ENCODE assay signal across 8 mouse cellular contexts in genomic region chr16:11526104-11526786, GRCm38 (mm10).
DNase-seq lines count a peak whose midpoint lies in the region; ATAC-seq and TF ChIP-seq lines count a peak whose summit lies in the region.

No protein-coding gene starts in this region.

- H3K27ac ChIP-seq in layer of hippocampus, adult 2 months: peak overlapping the region; percentile 46; the same call in 1 of the 2 replicates
- 0 out of 2 replicates have a peak overlapping the region, but pooled peaks have one; percentile 3 for H3K27ac ChIP-seq in embryonic facial prominence, embryonic 15.5 days (replicated peaks)

- H3K4me1 ChIP-seq in embryonic facial prominence, embryonic 15.5 days: peaks cover 16% of the 10 kb centered on the region

- no peak overlapping the region for H3K4me3 ChIP-seq in layer of hippocampus, adult 2 months
- no peak overlapping the region for H3K4me3 ChIP-seq in embryonic facial prominence, embryonic 15.5 days (replicated peaks)

- no peaks in the 10 kb centered on the region for H3K9me3 ChIP-seq in embryonic facial prominence, embryonic 15.5 days (replicated peaks)

- H3K36me3 ChIP-seq in embryonic facial prominence, embryonic 15.5 days: no peaks in the 10 kb centered on the region

- WGBS in embryonic facial prominence, embryonic 15.5 days: 67% methylated on average over 10 of the region's 10 CpGs

- no peak overlapping the region for H3K4me2 ChIP-seq in embryonic facial prominence, embryonic 15.5 days (replicated peaks)

- no peak overlapping the region for H3K9ac ChIP-seq in embryonic facial prominence, embryonic 15.5 days

- TF ChIP-seq CTCF in layer of hippocampus, adult 2 months (conservative IDR thresholded peaks at IDR 0.05): no peak

- H3K27me3 ChIP-seq in embryonic facial prominence, embryonic 15.5 days: no peaks in the 10 kb centered on the region

- DNase-seq in layer of hippocampus, adult 2 months (ENCODE audit: low spot score in 2 of 2): no peak
- DNase-seq in layer of hippocampus, postnatal 25 days (ENCODE audit: extremely low spot score in 1 of 2, low spot score in 1 of 2): no peak
- peak; percentile 56 for DNase-seq in T-cell, adult 2 months (ENCODE audit: low spot score)
- DNase-seq in naive thymus-derived CD4-positive, alpha-beta T cell, adult 2 months (ENCODE audit: low read depth): peak; percentile 66
- no peak for DNase-seq in adrenal gland, adult 8-10 months
- DNase-seq in adrenal gland, postnatal 36 days: no peak
- no peak for DNase-seq in embryo, embryonic 11 days

- ATAC-seq in embryonic facial prominence, embryonic 15.5 days (ENCODE audit: insufficient number of reproducible peaks, low FRiP score, low TSS enrichment, low read depth): no peak

Comparison
In these comparisons a context has a peak if more than half of its experiments do, and no peak if none do; other contexts are left out.
1. DNase-seq: peak in T-cell, adult 2 months (single experiment) and naive thymus-derived CD4-positive, alpha-beta T cell, adult 2 months (single experiment); none in layer of hippocampus, adult 2 months (0 of 2), layer of hippocampus, postnatal 25 days (0 of 2), adrenal gland, adult 8-10 months (single experiment), adrenal gland, postnatal 36 days (0 of 2) and embryo, embryonic 11 days (single experiment).